Mouse (Mus musculus): ENCODE measurements around the gene Rangrf.

GRCm38 (mm10) chr11:68994377-68994776, 19.4 kb upstream of the Rangrf start:
- peak; percentile 51 for TF ChIP-seq CTCF (conservative IDR thresholded peaks at IDR 0.05; ENCODE audit: low read length)
- TF ChIP-seq NANOG (IDR thresholded peaks at IDR 0.05; ENCODE audit: borderline replicate concordance, low read length) = no peak

Data from E14TG2a.4 (cell line).